Mouse (Mus musculus): Measurements from ENCODE around the gene Tpcn1. TPM values are rescaled to one million over a fixed set of nuclear protein-coding genes. Genes with fewer than 3 reads are reported as not detected.

Gene Tpcn1
- polyA plus RNA-seq, 1 experiment from 2014 or later, result 26.5 TPM

GRCm38 (mm10) chr5:120565171-120565905 lies 23.1 kb downstream of the Tpcn1 start:
- Histone ChIP-seq H3K36me3 (ENCODE audit: control insufficient read depth, insufficient read depth, low read length) (no peaks in the 10 kb centered on the region), H3K9ac (replicated peaks; ENCODE audit: low read depth, low read length) (no peak overlapping the region), H3K4me2 (replicated peaks; ENCODE audit: low read depth, low read length) (no peak overlapping the region), H3K9me3 (ENCODE audit: control insufficient read depth, low read depth, low read length) (no peaks in the 10 kb centered on the region), H3K27me3 (ENCODE audit: control insufficient read depth, insufficient read depth, low read length) (no peaks in the 10 kb centered on the region), H3K27ac (ENCODE audit: low read length) (peak overlapping the region; percentile 66), H3K4me1 (ENCODE audit: control insufficient read depth, insufficient read depth, low read length) (peaks cover 80% of the 10 kb centered on the region), H3K4me3 (ENCODE audit: low read depth, low read length) (no peak overlapping the region)
- WGBS, result 38% methylated on average over 15 of the region's 15 CpGs
- no peak for ATAC-seq (ENCODE audit: insufficient number of reproducible peaks, insufficient read depth, low FRiP score, low read depth)

- Histone ChIP-seq H3K27ac (ENCODE audit: low read length) (peak overlapping the region; percentile 73; the same call in 1 of the 2 replicates), H3K36me3 (ENCODE audit: control insufficient read depth, insufficient read depth, low read length) (no peaks in the 10 kb centered on the region), H3K9ac (replicated peaks; ENCODE audit: low read depth, low read length) (no peak overlapping the region), H3K4me1 (ENCODE audit: control insufficient read depth, insufficient read depth, low read length) (peaks cover 76% of the 10 kb centered on the region), H3K27me3 (ENCODE audit: control insufficient read depth, insufficient read depth, low read length) (no peaks in the 10 kb centered on the region), H3K4me3 (ENCODE audit: low read depth, low read length) (no peak overlapping the region), H3K9me3 (ENCODE audit: control insufficient read depth, low read depth, low read length) (no peaks in the 10 kb centered on the region), H3K4me2 (replicated peaks; ENCODE audit: low read depth, low read length) (no peak overlapping the region)
- ATAC-seq (ENCODE audit: insufficient number of reproducible peaks, insufficient read depth, low FRiP score, low read depth), result no peak
- 29% methylated on average over 4 of the region's 4 CpGs for WGBS
Observed at GRCm38 (mm10) chr5:120563914-120564311, 24.6 kb downstream of the Tpcn1 start.

DNA sequence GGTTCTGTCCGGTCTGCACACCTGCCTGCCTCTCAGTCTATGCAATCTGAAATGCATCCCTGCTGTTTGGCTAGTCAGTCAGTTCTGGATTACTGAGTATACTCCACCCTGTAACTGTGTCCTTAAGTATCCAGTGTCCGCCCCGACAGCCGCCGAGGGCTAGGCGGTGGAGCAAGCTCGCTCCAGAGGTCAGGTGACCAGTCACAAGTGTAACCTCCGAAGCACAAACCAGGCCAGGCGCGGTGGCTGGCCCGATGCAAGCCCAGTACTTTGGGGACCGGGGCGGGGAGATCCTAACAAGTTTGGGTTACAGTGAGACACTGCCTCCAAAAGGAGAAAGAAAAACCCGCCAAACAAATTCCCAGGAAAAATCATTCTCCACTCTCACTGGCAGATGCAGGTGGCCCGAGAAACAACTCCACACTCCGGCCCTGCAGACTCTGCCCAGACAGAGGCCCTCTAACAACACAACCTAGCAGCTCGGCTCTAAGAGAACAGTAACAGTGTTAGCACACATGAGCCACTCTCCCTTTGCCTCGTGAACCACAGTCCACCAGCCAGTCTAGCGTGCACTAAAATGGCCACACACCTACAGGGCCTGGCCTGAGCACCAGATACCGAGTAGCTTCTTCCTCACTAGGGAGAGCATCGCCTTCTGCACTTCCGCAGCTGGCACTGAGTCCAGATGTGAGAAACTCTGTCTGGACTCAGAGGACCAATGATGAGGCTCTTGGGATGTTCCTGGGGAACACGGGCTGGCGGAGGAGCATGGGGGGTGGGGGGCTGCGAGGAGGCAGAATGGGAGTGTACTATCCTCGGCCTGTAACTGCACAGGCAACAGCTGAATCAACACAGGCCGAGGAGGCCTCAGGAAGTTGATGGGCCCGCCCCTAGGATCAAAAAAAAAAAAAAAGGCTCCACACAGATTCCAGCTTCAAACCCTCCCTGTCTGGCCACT lies 25.2 kb downstream of the Tpcn1 start:
- peak; percentile 62 for ATAC-seq (ENCODE audit: insufficient number of reproducible peaks, insufficient read depth, low FRiP score, low read depth)
- H3K9ac ChIP-seq (replicated peaks; ENCODE audit: low read depth, low read length), result no peak overlapping the region

DNA sequence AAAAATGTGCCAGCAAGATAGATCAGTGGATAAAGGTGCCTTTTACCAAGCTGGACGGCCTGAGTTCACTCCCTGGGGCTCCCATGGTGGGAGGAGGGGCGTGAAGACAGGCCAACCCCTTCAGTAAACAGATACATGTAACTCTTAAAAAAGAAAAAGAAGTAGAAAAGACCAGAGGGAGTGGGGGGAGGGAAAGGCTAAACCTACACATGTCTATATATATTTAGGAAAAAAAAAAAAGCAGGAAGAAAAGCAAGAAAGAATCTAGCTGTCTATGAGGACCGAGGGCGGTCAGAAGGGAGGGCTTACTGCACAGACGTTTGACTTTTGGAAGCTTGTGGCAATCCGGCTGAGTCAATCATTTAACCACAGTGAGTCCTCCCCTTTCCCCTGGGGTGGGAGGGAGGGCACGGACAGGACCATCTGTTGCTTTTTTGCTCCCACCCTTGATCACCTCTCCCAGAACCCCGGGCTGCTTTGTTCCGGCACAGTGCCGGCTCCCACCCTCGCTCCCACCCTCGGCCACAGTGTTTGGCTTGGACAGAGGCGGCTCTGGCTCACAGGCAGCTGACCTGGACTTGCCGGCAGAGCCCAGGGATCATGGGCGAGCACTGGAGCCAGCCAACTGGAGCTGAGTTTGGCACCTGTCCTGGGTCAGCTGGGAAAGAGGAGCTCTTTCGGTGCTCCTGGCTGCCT lies 27.7 kb downstream of the Tpcn1 start:
- peaks cover 5% of the 10 kb centered on the region; the same call in 1 of the 2 replicates for H3K36me3 ChIP-seq (ENCODE audit: control insufficient read depth, insufficient read depth, low read length)
- 0 out of 2 replicates have a peak overlapping the region, but pooled peaks have one; percentile 1 for H3K4me3 ChIP-seq (ENCODE audit: low read depth, low read length)
- H3K27me3 ChIP-seq (ENCODE audit: control insufficient read depth, insufficient read depth, low read length), result no peaks in the 10 kb centered on the region
- 3% methylated on average over 16 of the region's 16 CpGs for WGBS
- 0 out of 2 replicates have a peak overlapping the region, but pooled peaks have one; percentile 21 for H3K9ac ChIP-seq (replicated peaks; ENCODE audit: low read depth, low read length)
- peak overlapping the region; percentile 85 for H3K27ac ChIP-seq (ENCODE audit: low read length)
- ATAC-seq (ENCODE audit: insufficient number of reproducible peaks, insufficient read depth, low FRiP score, low read depth), result peak; percentile 62
- peak overlapping the region; percentile 36 for H3K4me2 ChIP-seq (replicated peaks; ENCODE audit: low read depth, low read length)
- peaks cover 47% of the 10 kb centered on the region for H3K4me1 ChIP-seq (ENCODE audit: control insufficient read depth, insufficient read depth, low read length)
- no peaks in the 10 kb centered on the region for H3K9me3 ChIP-seq (ENCODE audit: control insufficient read depth, low read depth, low read length)

More for the DNA sequence above, 25.2 kb downstream of the Tpcn1 start:
- 24% methylated on average over 28 of the region's 28 CpGs for WGBS
- Histone ChIP-seq H3K27ac (ENCODE audit: low read length) (peak overlapping the region; percentile 91), H3K36me3 (ENCODE audit: control insufficient read depth, insufficient read depth, low read length) (no peaks in the 10 kb centered on the region), H3K9me3 (ENCODE audit: control insufficient read depth, low read depth, low read length) (no peaks in the 10 kb centered on the region), H3K4me2 (replicated peaks; ENCODE audit: low read depth, low read length) (peak overlapping the region; percentile 23; the same call in 1 of the 2 replicates), H3K4me1 (ENCODE audit: control insufficient read depth, insufficient read depth, low read length) (peaks cover 70% of the 10 kb centered on the region), H3K27me3 (ENCODE audit: control insufficient read depth, insufficient read depth, low read length) (no peaks in the 10 kb centered on the region), H3K4me3 (ENCODE audit: low read depth, low read length) (no peak overlapping the region)

- ATAC-seq (ENCODE audit: insufficient number of reproducible peaks, insufficient read depth, low FRiP score, low read depth), result no peak
- Histone ChIP-seq H3K36me3 (ENCODE audit: control insufficient read depth, insufficient read depth, low read length) (peaks cover 5% of the 10 kb centered on the region; the same call in 1 of the 2 replicates), H3K27ac (ENCODE audit: low read length) (peak overlapping the region; percentile 85), H3K4me3 (ENCODE audit: low read depth, low read length) (peak overlapping the region; percentile 9; the same call in 1 of the 2 replicates), H3K9me3 (ENCODE audit: control insufficient read depth, low read depth, low read length) (no peaks in the 10 kb centered on the region), H3K4me2 (replicated peaks; ENCODE audit: low read depth, low read length) (peak overlapping the region; percentile 36; the same call in 1 of the 2 replicates), H3K9ac (replicated peaks; ENCODE audit: low read depth, low read length) (no peak overlapping the region), H3K27me3 (ENCODE audit: control insufficient read depth, insufficient read depth, low read length) (no peaks in the 10 kb centered on the region), H3K4me1 (ENCODE audit: control insufficient read depth, insufficient read depth, low read length) (peaks cover 41% of the 10 kb centered on the region)
- WGBS, result 38% methylated on average over 9 of the region's 9 CpGs
Observed at GRCm38 (mm10) chr5:120560129-120560615, 28.3 kb downstream of the Tpcn1 start.

GRCm38 (mm10) chr5:120558762-120559161 lies 29.7 kb downstream of the Tpcn1 start:
- Histone ChIP-seq H3K27ac (ENCODE audit: low read length) (no peak overlapping the region), H3K27me3 (ENCODE audit: control insufficient read depth, insufficient read depth, low read length) (no peaks in the 10 kb centered on the region), H3K9me3 (ENCODE audit: control insufficient read depth, low read depth, low read length) (no peaks in the 10 kb centered on the region), H3K4me1 (ENCODE audit: control insufficient read depth, insufficient read depth, low read length) (peaks cover 28% of the 10 kb centered on the region), H3K4me3 (ENCODE audit: low read depth, low read length) (no peak overlapping the region), H3K4me2 (replicated peaks; ENCODE audit: low read depth, low read length) (no peak overlapping the region), H3K9ac (replicated peaks; ENCODE audit: low read depth, low read length) (no peak overlapping the region), H3K36me3 (ENCODE audit: control insufficient read depth, insufficient read depth, low read length) (peaks cover 12% of the 10 kb centered on the region)
- no peak for ATAC-seq (ENCODE audit: insufficient number of reproducible peaks, insufficient read depth, low FRiP score, low read depth)
- 52% methylated on average over 14 of the region's 14 CpGs for WGBS

GRCm38 (mm10) chr5:120558041-120558440 lies 30.4 kb downstream of the Tpcn1 start:
- Histone ChIP-seq H3K27me3 (ENCODE audit: control insufficient read depth, insufficient read depth, low read length) (no peaks in the 10 kb centered on the region), H3K27ac (ENCODE audit: low read length) (no peak overlapping the region), H3K9ac (replicated peaks; ENCODE audit: low read depth, low read length) (no peak overlapping the region), H3K4me3 (ENCODE audit: low read depth, low read length) (no peak overlapping the region), H3K9me3 (ENCODE audit: control insufficient read depth, low read depth, low read length) (no peaks in the 10 kb centered on the region), H3K4me2 (replicated peaks; ENCODE audit: low read depth, low read length) (no peak overlapping the region), H3K4me1 (ENCODE audit: control insufficient read depth, insufficient read depth, low read length) (peaks cover 23% of the 10 kb centered on the region), H3K36me3 (ENCODE audit: control insufficient read depth, insufficient read depth, low read length) (peaks cover 17% of the 10 kb centered on the region)
- ATAC-seq (ENCODE audit: insufficient number of reproducible peaks, insufficient read depth, low FRiP score, low read depth), result no peak
- WGBS, result 64% methylated on average over 8 of the region's 8 CpGs

DNA sequence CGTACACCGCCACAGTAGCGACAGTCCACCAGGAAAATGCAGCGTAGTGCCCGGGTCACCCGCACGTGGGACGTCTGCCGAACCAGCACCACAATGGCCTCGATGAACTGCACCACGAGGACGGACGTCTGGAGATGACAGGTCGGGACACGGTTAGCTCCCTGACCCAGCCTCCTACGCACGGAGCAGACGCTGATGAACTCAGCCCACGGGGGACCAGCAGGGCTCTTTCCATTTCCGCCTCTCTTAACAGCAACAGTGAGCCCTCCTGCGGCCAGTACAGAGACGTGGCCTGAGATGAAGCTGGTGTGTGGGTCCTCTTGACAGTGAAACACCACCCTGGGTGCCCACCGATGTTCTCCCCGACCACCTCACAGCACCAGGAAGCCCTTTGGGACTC lies 32.6 kb downstream of the Tpcn1 start:
- Histone ChIP-seq H3K4me3 (ENCODE audit: low read depth, low read length) (no peak overlapping the region), H3K9ac (replicated peaks; ENCODE audit: low read depth, low read length) (no peak overlapping the region), H3K4me2 (replicated peaks; ENCODE audit: low read depth, low read length) (no peak overlapping the region), H3K27ac (ENCODE audit: low read length) (no peak overlapping the region), H3K27me3 (ENCODE audit: control insufficient read depth, insufficient read depth, low read length) (no peaks in the 10 kb centered on the region), H3K36me3 (ENCODE audit: control insufficient read depth, insufficient read depth, low read length) (peaks cover 17% of the 10 kb centered on the region), H3K9me3 (ENCODE audit: control insufficient read depth, low read depth, low read length) (no peaks in the 10 kb centered on the region), H3K4me1 (ENCODE audit: control insufficient read depth, insufficient read depth, low read length) (peaks cover 17% of the 10 kb centered on the region)
- 89% methylated on average over 24 of the region's 24 CpGs for WGBS
- ATAC-seq (ENCODE audit: insufficient number of reproducible peaks, insufficient read depth, low FRiP score, low read depth), result no peak
